Mouse (Mus musculus) kidney, embryonic 14.5 days (tissue): Measurements from ENCODE around the gene Hspb9. TPM values are rescaled to one million over a fixed set of nuclear protein-coding genes. Genes with fewer than 3 reads are reported as not detected.

Experiments
- ATAC-seq: fragments of 200-750 bp; cut with Nextera tagmentation; 2 replicates; pipeline ENCODE4 v1.8.0; 2017; ENCODE audit warnings: moderate number of reproducible peaks, mild to moderate bottlenecking, moderate TSS enrichment, moderate library complexity; ENCODE audit not compliant: low FRiP score, low TSS enrichment
- H3K27ac ChIP-seq: fragments of 300-500 bp; sonication (generic); 2 replicates; pipeline ENCODE4 v1.5.1; 2014; ENCODE audit warnings: low read depth, mild to moderate bottlenecking, low read length, moderate library complexity, mixed read lengths
- H3K27me3 ChIP-seq: fragments of 300-500 bp; sonication (generic); 2 replicates; pipeline ENCODE4 v1.6.1; 2014; ENCODE audit warnings: mild to moderate bottlenecking, low read length; ENCODE audit not compliant: control insufficient read depth, insufficient read depth
- H3K36me3 ChIP-seq: fragments of 300-500 bp; sonication (generic); 2 replicates; pipeline ENCODE4 v1.6.1; 2014; ENCODE audit warnings: low read length, mixed read lengths; ENCODE audit not compliant: control insufficient read depth, insufficient read depth
- H3K4me1 ChIP-seq: fragments of 300-500 bp; sonication (generic); 2 replicates; pipeline ENCODE4 v1.6.1; 2014; ENCODE audit warnings: low read length, mixed read lengths; ENCODE audit not compliant: control insufficient read depth, insufficient read depth
- H3K4me2 ChIP-seq: fragments of 300-500 bp; sonication (generic); replicated peaks from 2 replicates; pipeline ENCODE4 v1.6.1; 2014; ENCODE audit warnings: low read depth, mild to moderate bottlenecking, low read length
- H3K4me3 ChIP-seq: fragments of 300-500 bp; sonication (generic); 2 replicates; pipeline ENCODE4 v1.5.1; 2014; ENCODE audit warnings: mild to moderate bottlenecking, low read length
- H3K9ac ChIP-seq: fragments of 300-500 bp; sonication (generic); 2 replicates; pipeline ENCODE4 v1.6.1; 2014; ENCODE audit warnings: low read depth, mild to moderate bottlenecking, low read length, moderate library complexity
- H3K9me3 ChIP-seq: fragments of 300-500 bp; sonication (generic); 2 replicates; pipeline ENCODE4 v1.6.1; 2016; ENCODE audit warnings: low read length; ENCODE audit not compliant: control insufficient read depth
- WGBS: fragments of 180-500 bp; shearing (Covaris S2); extraction: QIAGEN DNeasy Blood & Tissue Kit; methylation state at CpG from one replicate; pipeline ENCODE4 v1.1.7; 2014; 5-methylcytosine and 5-hydroxymethylcytosine counted together
- polyA plus RNA-seq: library from polyadenylated mRNA; unstranded; fragments of >200 nt; fragmentation: Nextera tagmentation; extraction: Ambion mirVana; gene quantifications from 2 replicates; pipeline ENCODE4 v1.2.1, GENCODE M21; 2014

Gene Hspb9
- polyA plus RNA-seq, 1 experiment from 2014 or later, result 0.47 TPM

GRCm38 (mm10) chr11:100720345-100720744, 6.7 kb downstream of the Hspb9 start:
- Histone ChIP-seq H3K27me3 (no peaks in the 10 kb centered on the region), H3K9me3 (no peaks in the 10 kb centered on the region), H3K4me2 (no peak overlapping the region), H3K36me3 (peaks cover 43% of the 10 kb centered on the region), H3K4me1 (peaks cover 17% of the 10 kb centered on the region), H3K27ac (no peak overlapping the region), H3K9ac (no peak overlapping the region), H3K4me3 (no peak overlapping the region)
- 75% methylated on average over 5 of the region's 5 CpGs for WGBS
- no peak for ATAC-seq

- Histone ChIP-seq H3K9ac (no peak overlapping the region), H3K36me3 (peaks cover 34% of the 10 kb centered on the region), H3K27ac (peak overlapping the region; percentile 18; the same call in 1 of the 2 replicates), H3K4me2 (no peak overlapping the region), H3K9me3 (no peaks in the 10 kb centered on the region), H3K27me3 (no peaks in the 10 kb centered on the region), H3K4me3 (no peak overlapping the region), H3K4me1 (peaks cover 17% of the 10 kb centered on the region)
- no peak for ATAC-seq
- 74% methylated on average over 4 of the region's 4 CpGs for WGBS
Observed at GRCm38 (mm10) chr11:100721254-100721653, 7.6 kb downstream of the Hspb9 start.

GRCm38 (mm10) chr11:100721776-100722492, 8.3 kb downstream of the Hspb9 start:
- Histone ChIP-seq H3K4me1 (peaks cover 17% of the 10 kb centered on the region), H3K36me3 (peaks cover 27% of the 10 kb centered on the region), H3K4me3 (no peak overlapping the region), H3K4me2 (no peak overlapping the region), H3K9ac (no peak overlapping the region), H3K27me3 (no peaks in the 10 kb centered on the region), H3K27ac (peak overlapping the region; percentile 63), H3K9me3 (no peaks in the 10 kb centered on the region)
- no peak for ATAC-seq
- WGBS, result 75% methylated on average over 8 of the region's 8 CpGs

GRCm38 (mm10) chr11:100722493-100723028, 8.9 kb downstream of the Hspb9 start:
- WGBS, result 38% methylated on average over 2 of the region's 2 CpGs
- H3K36me3 ChIP-seq, result peaks cover 20% of the 10 kb centered on the region
- no peak overlapping the region for H3K9ac ChIP-seq
- H3K4me3 ChIP-seq, result no peak overlapping the region
- no peaks in the 10 kb centered on the region for H3K9me3 ChIP-seq
- H3K4me2 ChIP-seq, result no peak overlapping the region
- ATAC-seq, result no peak
- peaks cover 17% of the 10 kb centered on the region for H3K4me1 ChIP-seq
- H3K27ac ChIP-seq, result no peak overlapping the region
- no peaks in the 10 kb centered on the region for H3K27me3 ChIP-seq

GRCm38 (mm10) chr11:100724919-100725512, 11.4 kb downstream of the Hspb9 start:
- H3K9ac ChIP-seq, result no peak overlapping the region
- no peak overlapping the region for H3K4me2 ChIP-seq
- 34% methylated on average over 5 of the region's 5 CpGs for WGBS
- peaks cover 12% of the 10 kb centered on the region; the same call in 1 of the 2 replicates for H3K36me3 ChIP-seq
- no peak overlapping the region; the same call in 1 of the 2 replicates for H3K27ac ChIP-seq
- no peak for ATAC-seq
- H3K4me3 ChIP-seq, result no peak overlapping the region
- H3K27me3 ChIP-seq, result no peaks in the 10 kb centered on the region
- peaks cover 17% of the 10 kb centered on the region for H3K4me1 ChIP-seq
- H3K9me3 ChIP-seq, result no peaks in the 10 kb centered on the region

- 92% methylated on average over 3 of the region's 3 CpGs for WGBS
Observed at GRCm38 (mm10) chr11:100727201-100727600, 13.6 kb downstream of the Hspb9 start.

GRCm38 (mm10) chr11:100728601-100729000, 15.0 kb downstream of the Hspb9 start:
- no peaks in the 10 kb centered on the region for H3K9me3 ChIP-seq
- H3K36me3 ChIP-seq, result peaks cover 12% of the 10 kb centered on the region; the same call in 1 of the 2 replicates
- H3K4me2 ChIP-seq, result no peak overlapping the region
- no peaks in the 10 kb centered on the region for H3K27me3 ChIP-seq
- 88% methylated on average over 6 of the region's 6 CpGs for WGBS
- H3K9ac ChIP-seq, result no peak overlapping the region
- H3K4me3 ChIP-seq, result no peak overlapping the region
- no peak overlapping the region for H3K27ac ChIP-seq
- no peak for ATAC-seq
- peaks cover 8% of the 10 kb centered on the region; the same call in 1 of the 2 replicates for H3K4me1 ChIP-seq

More at GRCm38 (mm10) chr11:100727201-100727600, 13.6 kb downstream of the Hspb9 start:
- Histone ChIP-seq H3K4me1 (peaks cover 17% of the 10 kb centered on the region), H3K9me3 (no peaks in the 10 kb centered on the region), H3K36me3 (peaks cover 12% of the 10 kb centered on the region; the same call in 1 of the 2 replicates), H3K4me2 (no peak overlapping the region), H3K4me3 (no peak overlapping the region), H3K27me3 (no peaks in the 10 kb centered on the region), H3K27ac (no peak overlapping the region), H3K9ac (no peak overlapping the region)
- no peak for ATAC-seq

GRCm38 (mm10) chr11:100729976-100730375, 16.3 kb downstream of the Hspb9 start:
- no peaks in the 10 kb centered on the region for H3K9me3 ChIP-seq
- ATAC-seq, result no peak
- H3K27me3 ChIP-seq, result no peaks in the 10 kb centered on the region
- peaks cover 4% of the 10 kb centered on the region; the same call in 1 of the 2 replicates for H3K4me1 ChIP-seq
- H3K4me3 ChIP-seq, result no peak overlapping the region
- H3K36me3 ChIP-seq, result peaks cover 15% of the 10 kb centered on the region; the same call in 1 of the 2 replicates
- H3K9ac ChIP-seq, result no peak overlapping the region
- H3K27ac ChIP-seq, result no peak overlapping the region
- H3K4me2 ChIP-seq, result no peak overlapping the region
- 89% methylated on average over 4 of the region's 4 CpGs for WGBS
